Mouse (Mus musculus) G1E (cell line): Measurements from ENCODE around the gene Arhgef40. TPM values are rescaled to one million over a fixed set of nuclear protein-coding genes. Genes with fewer than 3 reads are reported as not detected.

ENCODE experiments used
- ATAC-seq: 2 replicates; pipeline ENCODE4 v1.8.0; 2016; ENCODE audit warnings: mild to moderate bottlenecking; ENCODE audit not compliant: insufficient number of reproducible peaks, poor library complexity, low FRiP score, severe bottlenecking; ENCODE audit errors: extremely low read depth
- DNase-seq: peaks from one replicate; pipeline ENCODE4 v3.0.0; 2012; ENCODE audit warnings: low spot score
- H3K27me3 ChIP-seq: 2 replicates; pipeline ENCODE4 v1.6.1; 2012; ENCODE audit warnings: mild to moderate bottlenecking, low read length, inconsistent platforms; ENCODE audit not compliant: insufficient read depth
- H3K36me3 ChIP-seq: replicated peaks from 2 replicates; pipeline ENCODE3; 2012; ENCODE audit warnings: mild to moderate bottlenecking, inconsistent platforms
- H3K4me1 ChIP-seq: 2 replicates; pipeline ENCODE4 v1.6.1; 2012; ENCODE audit warnings: low read depth, low read length, inconsistent platforms, mixed read lengths; ENCODE audit not compliant: insufficient read depth
- H3K4me3 ChIP-seq: 2 replicates; pipeline ENCODE4 v1.5.1; 2012; ENCODE audit warnings: low read depth, mild to moderate bottlenecking, inconsistent platforms, low read length, moderate library complexity, mixed read lengths
- H3K9me3 ChIP-seq: replicated peaks from 2 replicates; pipeline ENCODE4 v1.6.1; 2012; ENCODE audit warnings: inconsistent platforms
- CTCF ChIP-seq: IDR thresholded peaks from 2 replicates; pipeline ENCODE4 v1.5.1; 2012; ENCODE audit warnings: low read depth, low read length, inconsistent platforms, mixed read lengths
- GATA1 ChIP-seq: IDR thresholded peaks from 2 replicates; pipeline ENCODE4 v1.6.1; 2012; ENCODE audit warnings: borderline replicate concordance, low read length, inconsistent platforms, mixed read lengths
- GATA2 ChIP-seq: IDR thresholded peaks from 2 replicates; pipeline ENCODE4 v1.6.1; 2012; ENCODE audit warnings: low read depth, low read length, inconsistent platforms, borderline replicate concordance
- POLR2AphosphoS5 ChIP-seq: IDR thresholded peaks from 2 replicates; pipeline ENCODE4 v1.6.1; 2012; ENCODE audit warnings: low read depth, low read length, inconsistent platforms; ENCODE audit not compliant: insufficient replicate concordance
- TAL1 ChIP-seq: conservative IDR thresholded peaks from 2 replicates; pipeline ENCODE4 v1.6.1; 2012; ENCODE audit warnings: low read depth, low read length, inconsistent platforms, mixed read lengths
- polyA plus RNA-seq: library from polyadenylated mRNA; stranded (reverse); fragments of >175 nt; gene quantifications from 2 replicates; pipeline ENCODE4 v1.2.3, GENCODE M21; 2012
- total RNA-seq, 2 experiments: library from RNA; stranded (forward) in 1 of 2; stranded (reverse) in 1 of 2; fragments of 200-1000 nt in 1 of 2; fragments of >200 nt in 1 of 2; fragmentation: Nextera tagmentation in 1 of 2; gene quantifications; 2 replicates each; pipeline ENCODE4 v1.2.3; 2014 to 2017

Arhgef40 gene
- total and polyA plus RNA-seq, 3 experiments, result 3.1 to 37.5 (median 32.2) TPM

GRCm38 (mm10) chr14:51996231-51996841 lies 11.8 kb downstream of the Arhgef40 start:
- no peaks in the 10 kb centered on the region for H3K9me3 ChIP-seq
- H3K27me3 ChIP-seq, result no peaks in the 10 kb centered on the region
- H3K36me3 ChIP-seq, result peaks cover 59% of the 10 kb centered on the region
- TF ChIP-seq POLR2AphosphoS5 (no peak), GATA2 (no peak), GATA1 (no peak), TAL1 (no peak), CTCF (no peak)
- DNase-seq (no peak), ATAC-seq (no peak)
- no peak overlapping the region for H3K4me3 ChIP-seq
- H3K4me1 ChIP-seq, result peaks cover 7% of the 10 kb centered on the region; the same call in 1 of the 2 replicates

GRCm38 (mm10) chr14:51996866-51997265 lies 12.3 kb downstream of the Arhgef40 start:
- H3K27me3 ChIP-seq, result no peaks in the 10 kb centered on the region
- H3K36me3 ChIP-seq, result peaks cover 55% of the 10 kb centered on the region
- no peaks in the 10 kb centered on the region for H3K9me3 ChIP-seq
- no peak overlapping the region for H3K4me3 ChIP-seq
- DNase-seq (no peak), ATAC-seq (no peak)
- peaks cover 7% of the 10 kb centered on the region; the same call in 1 of the 2 replicates for H3K4me1 ChIP-seq
- TF ChIP-seq POLR2AphosphoS5 (no peak), GATA2 (no peak), GATA1 (no peak), TAL1 (no peak), CTCF (no peak)

- H3K4me1 ChIP-seq, result peaks cover 7% of the 10 kb centered on the region; the same call in 1 of the 2 replicates
- DNase-seq (no peak), ATAC-seq (no peak)
- H3K36me3 ChIP-seq, result peaks cover 59% of the 10 kb centered on the region
- no peak overlapping the region for H3K4me3 ChIP-seq
- H3K9me3 ChIP-seq, result no peaks in the 10 kb centered on the region
- TF ChIP-seq GATA1 (no peak), POLR2AphosphoS5 (no peak), TAL1 (no peak), GATA2 (no peak), CTCF (no peak)
- no peaks in the 10 kb centered on the region for H3K27me3 ChIP-seq
These were observed 13.0 kb downstream of the Arhgef40 start for GRCm38 (mm10) chr14:51997483-51997882.

- DNase-seq (no peak), ATAC-seq (no peak)
- H3K9me3 ChIP-seq, result no peaks in the 10 kb centered on the region
- peaks cover 12% of the 10 kb centered on the region for H3K4me1 ChIP-seq
- H3K4me3 ChIP-seq, result no peak overlapping the region
- no peaks in the 10 kb centered on the region for H3K27me3 ChIP-seq
- H3K36me3 ChIP-seq, result peaks cover 80% of the 10 kb centered on the region
- no peak for TF ChIP-seq POLR2AphosphoS5
- TF ChIP-seq CTCF, result no peak
These were observed 19.5 kb downstream of the Arhgef40 start for GRCm38 (mm10) chr14:52003981-52004495.

GRCm38 (mm10) chr14:52005141-52005540 lies 20.6 kb downstream of the Arhgef40 start:
- H3K36me3 ChIP-seq, result peaks cover 84% of the 10 kb centered on the region

GRCm38 (mm10) chr14:52005616-52006015 lies 21.1 kb downstream of the Arhgef40 start:
- DNase-seq (no peak), ATAC-seq (no peak)
- H3K9me3 ChIP-seq, result no peaks in the 10 kb centered on the region
- H3K4me3 ChIP-seq, result no peak overlapping the region
- H3K36me3 ChIP-seq, result peaks cover 86% of the 10 kb centered on the region
- TF ChIP-seq CTCF (no peak), POLR2AphosphoS5 (no peak), TAL1 (no peak), GATA2 (no peak), GATA1 (no peak)
- H3K27me3 ChIP-seq, result no peaks in the 10 kb centered on the region
- peaks cover 22% of the 10 kb centered on the region for H3K4me1 ChIP-seq

More at GRCm38 (mm10) chr14:52005141-52005540, 20.6 kb downstream of the Arhgef40 start:
- TF ChIP-seq TAL1, result no peak
- TF ChIP-seq POLR2AphosphoS5, result no peak
- TF ChIP-seq GATA2, result no peak
- TF ChIP-seq GATA1, result no peak
- no peak for TF ChIP-seq CTCF
- H3K4me3 ChIP-seq, result no peak overlapping the region
- H3K4me1 ChIP-seq, result peaks cover 18% of the 10 kb centered on the region
- H3K9me3 ChIP-seq, result no peaks in the 10 kb centered on the region
- ATAC-seq, result no peak
- no peaks in the 10 kb centered on the region for H3K27me3 ChIP-seq
- DNase-seq, result no peak
